Mouse (Mus musculus): ENCODE data around the gene Uvrag. TPM values are rescaled to one million over a fixed set of nuclear protein-coding genes. Genes with fewer than 3 reads are reported as not detected.
A peak's percentile ranks its signal among the peaks of the same experiment; 100 is the strongest.

Uvrag gene
- polyA plus RNA-seq (2015; fragmentation: Nextera tagmentation; extraction: Ambion mirVana), result 22.4 and 24.1 TPM in 2 replicates

DNA sequence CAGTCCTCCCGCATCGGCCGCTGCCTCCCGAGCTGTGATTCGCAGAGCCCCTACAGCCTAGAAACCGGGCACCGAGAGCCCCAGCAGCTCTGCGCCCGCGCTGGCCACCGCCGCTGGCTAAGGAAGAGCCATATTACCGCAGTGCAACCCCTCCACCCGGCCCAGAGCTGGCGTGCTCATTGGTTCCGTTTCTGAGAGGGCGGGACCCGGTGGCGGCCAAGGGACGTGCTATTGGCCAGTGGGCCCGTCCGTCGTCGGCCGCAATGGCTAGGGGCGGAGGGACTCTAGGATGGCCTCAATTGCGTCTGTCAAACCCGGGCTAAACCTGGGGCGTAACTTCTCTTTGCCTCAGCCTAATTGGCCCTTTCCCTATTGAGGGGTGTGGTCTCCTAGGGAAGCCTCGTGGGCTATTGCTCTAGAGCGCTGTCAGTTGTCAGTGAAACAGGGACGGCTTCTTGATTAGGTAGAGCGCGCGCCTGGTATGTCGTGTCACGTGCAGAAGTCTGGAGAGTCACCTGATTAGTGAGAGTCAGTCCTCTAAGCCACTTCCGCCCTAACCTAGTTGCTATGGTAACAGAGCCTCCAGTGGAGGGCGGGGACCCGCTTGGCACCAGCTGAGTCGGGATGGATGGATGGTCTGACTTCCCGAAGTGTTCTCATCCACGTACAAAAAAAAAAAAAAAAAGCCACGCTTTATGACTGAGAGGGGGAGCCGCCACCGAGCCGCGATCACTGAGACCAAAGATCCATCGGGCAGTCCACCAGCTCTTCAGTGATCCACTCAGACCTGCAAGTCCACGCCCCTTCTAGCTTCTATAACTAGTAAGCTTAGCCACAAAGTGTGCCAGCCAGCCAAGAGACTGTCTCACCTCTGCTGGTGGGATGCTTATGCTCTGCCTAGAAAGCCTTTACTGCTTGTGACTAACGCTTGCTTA, at the start of gene Uvrag:
Gene Uvrag, minus strand, starts transcription at position 158 of the 935 bp plus-strand sequence.
- peak within 1 kb of the TSS; percentile 83 for H3K4me2 ChIP-seq (ENCODE audit: low read depth, low read length)
- H3K27me3 ChIP-seq (ENCODE audit: control insufficient read depth, insufficient read depth, low read depth, low read length), result no peaks in the 10 kb centered on the region
- under 1% methylated on average over 51 of the region's 51 CpGs for WGBS
- H3K4me3 ChIP-seq (ENCODE audit: low read length), result peak within 1 kb of the TSS; percentile 97
- peak; percentile 97 for ATAC-seq (ENCODE audit: low read depth)
- H3K4me1 ChIP-seq (replicated peaks; ENCODE audit: control insufficient read depth, insufficient read depth, low read length), result peaks cover 19% of the 10 kb centered on the region
- H3K9me3 ChIP-seq (ENCODE audit: control insufficient read depth, low read length), result no peaks in the 10 kb centered on the region
- peak within 1 kb of the TSS; percentile 95 for H3K9ac ChIP-seq (ENCODE audit: low read length)
- H3K36me3 ChIP-seq (ENCODE audit: control insufficient read depth, insufficient read depth, low read length), result no peaks in the 10 kb centered on the region
- H3K27ac ChIP-seq (ENCODE audit: low read length), result peak within 1 kb of the TSS; percentile 92

- Histone ChIP-seq H3K27me3 (ENCODE audit: control insufficient read depth, insufficient read depth, low read depth, low read length) (no peaks in the 10 kb centered on the region), H3K4me3 (ENCODE audit: low read length) (no peak overlapping the region), H3K36me3 (ENCODE audit: control insufficient read depth, insufficient read depth, low read length) (no peaks in the 10 kb centered on the region), H3K4me2 (ENCODE audit: low read depth, low read length) (no peak overlapping the region), H3K4me1 (replicated peaks; ENCODE audit: control insufficient read depth, insufficient read depth, low read length) (no peaks in the 10 kb centered on the region), H3K9me3 (ENCODE audit: control insufficient read depth, low read length) (no peaks in the 10 kb centered on the region), H3K27ac (ENCODE audit: low read length) (no peak overlapping the region), H3K9ac (ENCODE audit: low read length) (no peak overlapping the region)
- WGBS, result 73% methylated on average over 5 of the region's 5 CpGs
- no peak for ATAC-seq (ENCODE audit: low read depth)
Measured at GRCm38 (mm10) chr7:99189885-99190284, 48.9 kb upstream of the Uvrag start.

DNA sequence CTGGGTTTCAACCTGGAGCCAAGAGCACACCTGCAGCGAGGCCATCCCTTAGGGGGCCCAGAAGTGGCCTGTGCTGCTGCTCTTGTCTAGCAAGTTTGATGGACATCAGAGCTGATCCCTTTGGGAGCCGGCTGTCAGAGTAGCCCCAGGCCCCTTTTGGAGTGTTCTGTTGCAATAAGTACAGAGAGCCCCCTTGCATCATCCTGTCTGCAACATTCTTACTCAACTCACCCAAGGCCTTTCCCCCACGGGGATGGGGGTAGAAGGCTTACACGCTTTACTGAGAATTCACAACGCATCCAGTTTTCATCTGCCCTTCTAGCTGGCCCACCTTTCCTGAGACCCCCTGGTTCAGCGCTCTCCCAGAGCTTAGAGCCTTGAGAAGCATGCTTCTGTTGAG, 47.7 kb upstream of the Uvrag start:
- H3K4me1 ChIP-seq (replicated peaks; ENCODE audit: control insufficient read depth, insufficient read depth, low read length), result no peaks in the 10 kb centered on the region
- H3K27ac ChIP-seq (ENCODE audit: low read length), result no peak overlapping the region
- no peak for ATAC-seq (ENCODE audit: low read depth)
- H3K4me2 ChIP-seq (ENCODE audit: low read depth, low read length), result no peak overlapping the region
- no peaks in the 10 kb centered on the region for H3K27me3 ChIP-seq (ENCODE audit: control insufficient read depth, insufficient read depth, low read depth, low read length)
- no peak overlapping the region for H3K4me3 ChIP-seq (ENCODE audit: low read length)
- no peaks in the 10 kb centered on the region for H3K36me3 ChIP-seq (ENCODE audit: control insufficient read depth, insufficient read depth, low read length)
- 72% methylated on average over 6 of the region's 6 CpGs for WGBS
- no peaks in the 10 kb centered on the region for H3K9me3 ChIP-seq (ENCODE audit: control insufficient read depth, low read length)
- no peak overlapping the region for H3K9ac ChIP-seq (ENCODE audit: low read length)

- 72% methylated on average over 5 of the region's 5 CpGs for WGBS
- ATAC-seq (ENCODE audit: low read depth), result no peak
- H3K9me3 ChIP-seq (ENCODE audit: control insufficient read depth, low read length), result no peaks in the 10 kb centered on the region
- no peaks in the 10 kb centered on the region for H3K4me1 ChIP-seq (replicated peaks; ENCODE audit: control insufficient read depth, insufficient read depth, low read length)
- H3K9ac ChIP-seq (ENCODE audit: low read length), result no peak overlapping the region
- H3K27ac ChIP-seq (ENCODE audit: low read length), result no peak overlapping the region
- no peak overlapping the region for H3K4me2 ChIP-seq (ENCODE audit: low read depth, low read length)
- H3K36me3 ChIP-seq (ENCODE audit: control insufficient read depth, insufficient read depth, low read length), result no peaks in the 10 kb centered on the region
- no peaks in the 10 kb centered on the region for H3K27me3 ChIP-seq (ENCODE audit: control insufficient read depth, insufficient read depth, low read depth, low read length)
- no peak overlapping the region for H3K4me3 ChIP-seq (ENCODE audit: low read length)
Measured at GRCm38 (mm10) chr7:99187451-99187850, 46.5 kb upstream of the Uvrag start.

- Histone ChIP-seq H3K9ac (ENCODE audit: low read length) (no peak overlapping the region), H3K4me3 (ENCODE audit: low read length) (no peak overlapping the region), H3K4me1 (replicated peaks; ENCODE audit: control insufficient read depth, insufficient read depth, low read length) (peaks cover 9% of the 10 kb centered on the region), H3K36me3 (ENCODE audit: control insufficient read depth, insufficient read depth, low read length) (no peaks in the 10 kb centered on the region), H3K9me3 (ENCODE audit: control insufficient read depth, low read length) (no peaks in the 10 kb centered on the region), H3K27ac (ENCODE audit: low read length) (no peak overlapping the region), H3K27me3 (ENCODE audit: control insufficient read depth, insufficient read depth, low read depth, low read length) (no peaks in the 10 kb centered on the region), H3K4me2 (ENCODE audit: low read depth, low read length) (no peak overlapping the region)
- 89% methylated on average over 3 of the region's 3 CpGs for WGBS
- ATAC-seq (ENCODE audit: low read depth), result no peak
Measured at GRCm38 (mm10) chr7:99185405-99185804, 44.5 kb upstream of the Uvrag start.

- WGBS, result 67% methylated on average over 6 of the region's 6 CpGs
- no peak overlapping the region for H3K9ac ChIP-seq (ENCODE audit: low read length)
- H3K27me3 ChIP-seq (ENCODE audit: control insufficient read depth, insufficient read depth, low read depth, low read length), result no peaks in the 10 kb centered on the region
- ATAC-seq (ENCODE audit: low read depth), result no peak
- no peaks in the 10 kb centered on the region for H3K9me3 ChIP-seq (ENCODE audit: control insufficient read depth, low read length)
- H3K4me2 ChIP-seq (ENCODE audit: low read depth, low read length), result no peak overlapping the region
- peaks cover 9% of the 10 kb centered on the region for H3K4me1 ChIP-seq (replicated peaks; ENCODE audit: control insufficient read depth, insufficient read depth, low read length)
- no peak overlapping the region for H3K4me3 ChIP-seq (ENCODE audit: low read length)
- H3K36me3 ChIP-seq (ENCODE audit: control insufficient read depth, insufficient read depth, low read length), result no peaks in the 10 kb centered on the region
- peak overlapping the region; percentile 91 for H3K27ac ChIP-seq (ENCODE audit: low read length)
Measured at GRCm38 (mm10) chr7:99183751-99184150, 42.8 kb upstream of the Uvrag start.

DNA sequence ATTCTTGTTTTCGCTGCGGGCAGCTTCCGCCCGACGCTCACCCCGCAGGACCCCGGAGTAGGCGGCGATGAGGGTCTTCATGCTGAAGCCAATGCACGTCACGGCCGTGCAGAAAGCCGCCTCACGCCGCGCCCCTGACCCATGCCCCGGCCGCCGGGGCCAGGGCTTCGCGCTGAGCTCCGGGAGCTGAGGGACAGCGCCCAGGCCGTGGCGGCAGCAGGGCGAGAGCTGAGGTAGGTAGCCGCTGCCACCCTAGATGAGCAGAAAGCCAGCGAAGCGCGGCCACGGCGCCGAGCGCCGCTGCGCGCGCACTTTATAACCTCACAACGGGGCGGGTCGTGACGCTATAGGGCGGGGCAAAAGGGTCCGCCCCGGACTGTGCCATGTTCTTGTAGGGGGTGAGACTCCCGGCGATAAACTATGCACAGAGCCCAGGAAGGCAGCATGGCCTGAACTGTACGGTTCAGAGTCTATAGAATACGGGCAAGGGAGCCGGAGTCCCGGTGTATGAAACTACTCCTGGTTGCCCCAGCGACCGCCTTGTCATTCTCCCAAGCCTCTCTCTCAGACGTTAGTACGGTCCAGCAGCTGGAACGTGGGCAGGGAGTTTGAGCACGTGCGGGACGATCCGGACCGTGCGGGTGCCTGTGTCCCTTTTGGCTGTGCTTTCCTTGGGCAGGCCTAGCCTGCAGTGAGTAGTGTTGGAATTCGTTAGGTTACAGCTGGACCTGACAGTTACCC, 41.7 kb upstream of the Uvrag start, which contains the start of gene Dgat2:
Gene Dgat2, minus strand, starts transcription at position 288 of the 741 bp plus-strand sequence.
- WGBS, result under 1% methylated on average over 63 of the region's 63 CpGs
- H3K4me2 ChIP-seq (ENCODE audit: low read depth, low read length), result peak within 1 kb of the TSS; percentile 98
- H3K4me3 ChIP-seq (ENCODE audit: low read length), result peak within 1 kb of the TSS; percentile 80
- peak within 1 kb of the TSS; percentile 91 for H3K9ac ChIP-seq (ENCODE audit: low read length)
- no peaks in the 10 kb centered on the region for H3K9me3 ChIP-seq (ENCODE audit: control insufficient read depth, low read length)
- ATAC-seq (ENCODE audit: low read depth), result peak; percentile 98
- peak within 1 kb of the TSS; percentile 91 for H3K27ac ChIP-seq (ENCODE audit: low read length)
- peaks cover 9% of the 10 kb centered on the region for H3K4me1 ChIP-seq (replicated peaks; ENCODE audit: control insufficient read depth, insufficient read depth, low read length)
- H3K36me3 ChIP-seq (ENCODE audit: control insufficient read depth, insufficient read depth, low read length), result no peaks in the 10 kb centered on the region
- H3K27me3 ChIP-seq (ENCODE audit: control insufficient read depth, insufficient read depth, low read depth, low read length), result no peaks in the 10 kb centered on the region

GRCm38 (mm10) chr7:99181619-99182431, 40.9 kb upstream of the Uvrag start:
- WGBS, result 18% methylated on average over 14 of the region's 14 CpGs
- Histone ChIP-seq H3K9me3 (ENCODE audit: control insufficient read depth, low read length) (no peaks in the 10 kb centered on the region), H3K27ac (ENCODE audit: low read length) (peak overlapping the region; percentile 91), H3K4me2 (ENCODE audit: low read depth, low read length) (peak overlapping the region; percentile 98), H3K4me3 (ENCODE audit: low read length) (peak overlapping the region; percentile 80), H3K27me3 (ENCODE audit: control insufficient read depth, insufficient read depth, low read depth, low read length) (no peaks in the 10 kb centered on the region), H3K36me3 (ENCODE audit: control insufficient read depth, insufficient read depth, low read length) (no peaks in the 10 kb centered on the region), H3K9ac (ENCODE audit: low read length) (peak overlapping the region; percentile 91), H3K4me1 (replicated peaks; ENCODE audit: control insufficient read depth, insufficient read depth, low read length) (peaks cover 9% of the 10 kb centered on the region)
- ATAC-seq (ENCODE audit: low read depth), result peak; percentile 1; the same call in 1 of the 2 replicates

Measured in lung, embryonic 16.5 days (tissue).